Mouse (Mus musculus) liver, postnatal 0 days (tissue): ENCODE results near the gene Lama5.

Experiments
- CTCF ChIP-seq: sonication (generic); IDR thresholded peaks from 2 replicates; pipeline ENCODE4 v1.5.1; 2016; ENCODE audit warnings: antibody characterized with exemption, low read depth
- EP300 ChIP-seq: IDR thresholded peaks from 2 replicates; pipeline ENCODE4 v1.6.1; 2016; ENCODE audit warnings: antibody characterized with exemption, low read depth, mild to moderate bottlenecking

DNA sequence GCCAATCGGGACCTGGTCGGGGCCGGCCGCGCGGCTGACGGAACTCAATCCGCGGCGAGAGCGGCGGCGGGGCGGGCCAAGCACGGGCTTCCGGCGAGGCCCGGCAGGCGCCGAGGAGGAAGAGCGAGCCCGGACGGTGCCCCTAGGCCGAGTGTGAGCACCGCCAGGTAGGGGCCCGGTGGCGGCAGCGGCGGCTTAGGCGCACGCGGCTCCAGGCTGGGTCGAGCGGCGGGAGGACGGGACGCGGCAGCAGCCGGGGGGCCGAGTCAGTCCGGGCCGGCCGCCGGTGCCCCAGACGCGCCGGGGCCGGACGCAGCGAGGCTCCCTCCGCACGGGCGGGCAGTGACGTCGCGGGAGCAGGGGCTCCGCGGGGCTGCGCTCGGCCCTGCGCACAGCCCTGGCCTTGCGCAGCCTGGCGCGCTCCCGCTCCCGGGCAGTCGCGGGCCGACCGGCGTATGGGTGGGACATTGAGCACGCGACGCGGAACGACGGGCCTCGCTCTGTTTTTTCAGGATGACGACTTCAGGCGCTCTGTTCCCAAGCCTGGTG, 54.1 kb downstream of the Lama5 start:
- TF ChIP-seq CTCF (no peak), EP300 (no peak)
